Mouse (Mus musculus): Measurements from ENCODE around the gene Tifab.
"Not testable (repeated sequence)": the region's sequence is repeated elsewhere in the genome, so short reads cannot be mapped to it uniquely, and the experiment has no call there.

The Tifab gene

DNA sequence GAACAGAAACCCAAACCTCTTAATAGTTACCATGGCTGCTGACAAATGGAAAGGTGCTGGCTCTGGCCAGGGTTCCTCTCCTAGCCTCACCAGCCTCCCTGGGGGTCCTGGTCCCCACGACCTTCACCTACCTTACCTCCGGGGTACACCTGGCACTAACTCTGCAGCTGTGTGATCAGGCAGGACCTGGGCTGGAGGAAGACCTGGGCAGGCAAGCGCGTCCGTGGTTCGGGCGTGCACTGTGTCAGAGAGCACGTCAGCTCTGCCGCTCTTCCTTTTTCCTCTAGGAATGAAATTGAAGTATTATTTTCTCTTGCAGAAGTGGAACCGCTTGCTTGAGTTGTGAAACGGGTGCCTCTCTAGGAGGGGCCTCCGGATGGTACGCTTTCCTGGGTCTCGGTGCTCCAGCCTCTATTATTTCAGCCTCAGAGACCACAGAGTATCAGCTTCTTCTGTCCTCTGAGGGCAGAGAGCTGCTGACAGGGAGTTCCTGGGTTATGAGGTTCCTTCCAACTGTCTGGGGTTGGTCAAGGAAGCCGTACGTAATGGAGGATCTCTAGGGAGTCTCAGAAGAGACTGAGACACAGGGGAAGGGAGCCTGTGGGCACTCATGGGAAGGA lies at the start of gene Tifab:
Tifab (minus strand) TSS at position 470 of the 620 bp plus-strand sequence.
- DNase-seq (ENCODE audit: low read depth): no peak

DNA sequence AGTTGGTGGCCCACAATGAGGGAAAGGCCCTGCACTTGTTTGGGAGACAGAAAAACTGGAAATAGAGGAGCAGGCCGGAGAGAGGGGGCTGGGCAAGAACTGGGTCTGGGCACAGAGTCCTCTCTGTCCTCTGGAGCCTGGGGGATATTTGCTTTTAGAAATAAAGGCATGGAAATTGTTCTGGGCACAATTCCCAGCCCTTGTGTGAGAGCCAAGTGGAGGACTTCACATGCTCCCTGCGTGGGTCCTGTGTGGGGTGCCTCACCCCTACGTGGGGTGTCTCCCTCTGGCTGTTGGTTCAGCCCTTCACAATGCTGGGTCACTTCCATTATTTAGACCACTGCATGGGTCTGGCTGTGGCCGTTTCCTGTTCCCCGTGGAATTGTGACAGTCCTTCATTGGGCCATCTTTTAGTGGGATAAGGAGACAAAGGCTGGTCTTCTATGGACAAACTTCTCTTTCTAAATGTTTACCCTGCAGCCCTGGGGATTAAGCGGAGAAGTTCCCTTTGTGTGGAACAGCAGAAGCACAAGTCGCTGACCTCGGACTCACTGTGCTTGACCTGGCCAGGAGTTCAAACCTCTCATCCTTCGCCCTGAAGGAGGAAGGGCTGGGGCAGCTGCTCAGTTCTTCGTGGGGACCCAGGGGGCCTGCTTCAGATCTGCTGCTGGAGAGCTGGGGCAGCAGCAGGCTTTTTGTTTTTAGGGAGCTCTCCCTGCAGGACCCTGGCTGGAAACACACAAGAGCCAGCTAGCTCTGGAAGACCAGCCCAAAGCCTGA lies 47.7 kb upstream of the Tifab start:
- DNase-seq (ENCODE audit: low read depth): no peak

DNA sequence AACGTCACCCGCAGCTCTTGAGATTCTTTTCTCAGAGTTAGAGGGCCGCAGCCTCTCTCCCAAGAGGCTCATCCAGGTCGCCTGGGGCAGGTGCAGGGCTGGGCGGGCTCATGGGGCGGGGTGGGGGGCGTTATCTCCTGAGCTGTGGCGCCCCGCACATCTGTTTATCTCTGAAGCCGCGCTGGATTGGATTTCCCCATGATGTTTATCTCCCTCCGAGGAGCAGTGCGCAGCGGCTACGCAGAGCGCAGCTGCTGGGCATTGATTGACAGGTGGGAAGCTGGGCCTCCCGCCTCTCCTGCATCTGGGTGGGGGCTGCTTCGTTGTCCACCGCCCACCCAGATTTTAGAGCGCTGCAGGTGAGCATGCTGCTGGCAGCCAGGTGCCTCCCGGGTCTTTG lies 44.9 kb upstream of the Tifab start:
- no peak for DNase-seq (ENCODE audit: low read depth)

- no peak for DNase-seq (ENCODE audit: low read depth)
These were observed 44.2 kb upstream of the Tifab start for GRCm38 (mm10) chr13:56222849-56223246.

GRCm38 (mm10) chr13:56221995-56222848 lies 43.5 kb upstream of the Tifab start:
- no peak for DNase-seq (ENCODE audit: low read depth)

GRCm38 (mm10) chr13:56221129-56221910 lies 42.6 kb upstream of the Tifab start:
- no peak for DNase-seq (ENCODE audit: low read depth)

DNA sequence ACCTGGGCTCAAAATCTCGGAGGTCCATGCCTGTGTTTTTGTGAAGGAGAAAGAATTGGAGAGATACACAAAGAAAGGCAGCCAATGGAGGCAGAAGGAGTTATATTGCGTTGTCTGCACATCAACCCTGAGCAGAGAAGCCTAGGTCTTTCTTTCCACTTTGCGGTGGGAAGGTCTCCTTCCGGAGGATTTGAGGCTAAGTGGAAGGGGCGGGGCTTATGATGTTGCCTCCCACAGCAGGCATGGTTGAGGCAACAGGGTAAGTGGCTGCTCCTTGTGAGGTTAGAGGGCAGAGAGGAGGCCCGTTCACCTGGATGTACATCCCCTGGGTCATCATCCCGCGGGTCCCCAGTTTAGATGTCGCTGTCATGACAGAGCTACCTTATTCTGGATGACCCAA lies 40.6 kb upstream of the Tifab start:
- no peak for DNase-seq (ENCODE audit: low read depth)

GRCm38 (mm10) chr13:56216090-56216489 lies 37.4 kb upstream of the Tifab start:
- DNase-seq (ENCODE audit: low read depth): no peak

DNA sequence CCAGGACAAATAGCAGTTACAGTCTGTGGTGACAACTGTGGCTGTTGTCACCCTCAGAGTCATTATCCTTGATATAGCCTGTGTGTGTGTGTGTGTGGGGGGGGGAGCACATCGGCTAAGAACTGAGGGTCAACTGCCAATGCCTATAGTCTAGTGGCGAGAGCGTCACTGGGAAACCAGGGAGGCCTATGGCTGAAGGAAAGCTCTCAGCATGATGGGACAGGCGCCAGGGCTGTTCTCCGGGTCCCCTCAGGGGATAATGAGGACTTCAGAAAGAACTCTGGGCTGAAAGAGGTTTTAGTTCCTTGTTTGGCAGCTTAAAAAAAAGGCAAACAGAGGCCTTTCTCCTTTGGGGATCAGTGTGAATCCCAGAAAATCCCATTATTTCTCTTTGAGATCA lies 35.9 kb upstream of the Tifab start:
- DNase-seq (ENCODE audit: low read depth): no peak

DNA sequence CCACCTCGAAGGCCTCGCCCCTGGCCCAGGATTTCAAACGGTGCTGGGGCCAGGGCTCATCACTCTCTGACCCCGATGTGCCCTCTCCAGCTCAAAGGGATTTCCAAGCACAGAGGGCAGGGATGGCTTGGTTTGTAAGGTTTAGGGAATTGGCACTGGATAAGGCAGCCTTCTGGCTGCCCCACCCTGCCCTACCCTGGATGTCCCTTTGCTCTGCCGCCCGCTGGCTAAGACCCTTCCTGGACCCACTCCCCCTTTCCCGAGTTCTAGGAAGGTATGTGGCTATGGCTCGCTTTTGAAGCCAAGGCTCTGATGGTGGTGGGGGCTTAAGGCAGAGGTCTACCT lies 30.4 kb upstream of the Tifab start:
- no peak for DNase-seq (ENCODE audit: low read depth)

DNA sequence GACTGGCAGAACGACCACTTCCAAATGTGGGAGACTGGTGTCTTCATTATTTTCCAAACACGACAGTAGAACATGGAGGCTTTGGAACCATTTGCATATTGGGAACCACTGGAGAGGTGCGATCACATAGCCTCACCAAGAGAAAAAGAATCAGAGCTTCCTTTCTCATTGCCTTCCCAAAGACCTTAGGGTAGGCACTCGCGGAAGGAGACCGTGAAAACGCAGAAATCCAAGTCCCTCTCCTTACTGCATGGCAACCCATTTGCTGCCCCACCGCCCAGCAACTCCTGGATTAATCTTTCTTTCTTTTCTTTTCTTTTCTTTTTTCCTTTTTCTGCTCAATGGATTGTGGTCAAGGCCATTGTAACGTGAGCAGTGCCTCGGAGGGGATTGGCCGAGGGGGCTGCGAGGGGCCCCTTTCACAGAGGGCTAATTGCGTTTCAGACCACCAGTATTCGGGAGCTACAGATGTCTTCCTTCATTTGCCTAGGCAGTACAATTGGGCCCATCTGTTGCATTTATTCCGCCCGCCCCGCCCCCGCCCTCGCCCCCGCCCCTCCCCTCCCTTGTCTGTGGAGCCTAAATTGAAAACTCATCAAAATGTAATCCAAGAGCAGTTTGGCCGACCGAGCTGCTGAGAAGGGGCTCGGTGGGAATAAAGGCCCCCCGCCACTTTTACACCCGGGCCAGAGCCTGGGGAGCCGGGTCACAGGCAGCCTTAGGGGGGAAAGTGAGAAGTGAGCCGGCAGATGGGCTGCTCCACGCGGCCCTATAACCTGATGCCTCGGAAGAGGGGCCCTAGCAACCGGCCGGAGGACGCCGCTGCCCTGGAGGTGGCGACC lies 29.8 kb upstream of the Tifab start:
- DNase-seq (ENCODE audit: low read depth): no peak

GRCm38 (mm10) chr13:56199506-56199905 lies 20.8 kb upstream of the Tifab start:
- DNase-seq (ENCODE audit: low read depth): no peak

DNA sequence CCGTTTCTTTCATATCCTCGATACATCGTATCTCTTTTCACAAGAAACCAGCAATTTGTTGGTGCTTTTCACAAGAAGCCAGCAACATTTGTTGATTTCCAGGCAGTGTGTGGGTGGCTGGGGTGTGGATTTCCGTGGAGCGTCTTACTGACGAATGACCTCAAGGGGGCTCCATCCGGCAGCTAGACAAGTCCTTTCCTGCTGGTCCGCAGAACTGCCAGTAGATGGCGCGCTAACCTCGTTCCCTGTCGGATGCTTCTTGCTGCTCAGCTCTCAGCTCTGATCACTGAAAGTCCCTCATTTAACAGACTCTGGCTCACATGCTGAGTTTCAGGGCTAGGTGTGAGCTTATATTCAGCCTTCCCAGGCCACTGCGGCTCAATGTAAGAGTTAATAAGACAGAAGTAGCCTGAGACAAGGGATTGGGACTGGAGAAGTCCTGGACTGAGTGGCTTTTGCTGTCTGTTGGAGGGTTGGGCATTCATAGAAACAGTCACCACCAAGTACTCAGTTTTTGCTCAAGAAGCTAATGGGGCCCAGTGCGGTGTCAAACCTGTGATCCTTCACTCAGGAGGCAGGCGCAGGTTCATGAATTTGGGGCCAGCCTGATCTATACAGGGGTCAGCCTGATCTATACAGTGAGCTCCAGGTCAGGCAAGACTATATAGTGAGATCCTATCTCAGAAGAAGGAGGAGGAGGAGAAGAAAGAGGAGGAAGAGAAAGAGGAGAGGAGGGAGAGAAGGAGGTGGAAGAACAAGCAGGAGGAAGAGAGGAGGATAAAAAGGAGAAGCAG lies 19.0 kb upstream of the Tifab start:
- DNase-seq (ENCODE audit: low read depth): peak; percentile 84

GRCm38 (mm10) chr13:56197031-56197430 lies 18.3 kb upstream of the Tifab start:
- no peak for DNase-seq (ENCODE audit: low read depth)

DNA sequence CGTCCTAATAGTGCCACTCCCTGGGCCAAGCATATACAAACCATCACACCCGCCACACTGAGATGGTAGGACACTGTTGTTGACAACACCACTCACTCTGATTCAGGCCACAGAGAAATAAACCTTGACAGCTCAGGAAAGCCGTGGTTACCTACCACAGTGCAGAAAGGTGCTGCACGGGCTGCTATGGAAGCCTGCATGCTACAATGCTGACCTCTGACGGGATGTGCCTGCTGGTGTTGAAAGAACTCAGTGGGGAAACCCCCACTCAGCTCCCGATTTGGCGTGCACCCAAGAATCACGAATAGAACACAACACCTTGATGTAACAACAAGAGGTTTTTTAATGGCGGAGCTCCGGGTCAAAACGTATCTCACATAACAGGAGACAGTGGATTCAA lies 17.1 kb upstream of the Tifab start:
- not testable (repeated sequence) for DNase-seq (ENCODE audit: low read depth)

- DNase-seq (ENCODE audit: low read depth): not testable (repeated sequence)
These were observed 15.5 kb upstream of the Tifab start for GRCm38 (mm10) chr13:56194181-56194580.

GRCm38 (mm10) chr13:56191225-56191624 lies 12.5 kb upstream of the Tifab start:
- DNase-seq (ENCODE audit: low read depth): no peak

DNA sequence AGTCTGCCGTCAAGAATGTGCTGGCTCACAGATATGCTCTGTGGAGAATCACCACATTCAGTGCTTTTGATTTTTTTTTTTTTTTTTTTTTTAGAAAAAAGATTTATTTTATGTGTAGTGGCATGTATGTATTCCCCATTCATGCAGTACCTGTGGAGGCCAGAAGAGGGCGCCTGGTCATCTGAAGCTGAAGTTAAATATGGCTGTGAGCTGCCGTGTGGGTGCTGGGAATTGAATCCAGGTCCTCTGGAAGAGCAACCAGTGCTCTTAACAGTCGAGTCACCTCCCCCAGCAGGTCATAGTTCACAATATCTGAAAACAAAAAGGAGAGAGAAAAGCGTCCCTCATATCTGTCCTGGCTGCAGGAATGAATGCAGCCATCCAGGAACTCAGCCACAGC lies 11.0 kb upstream of the Tifab start:
- DNase-seq (ENCODE audit: low read depth): no peak

DNA sequence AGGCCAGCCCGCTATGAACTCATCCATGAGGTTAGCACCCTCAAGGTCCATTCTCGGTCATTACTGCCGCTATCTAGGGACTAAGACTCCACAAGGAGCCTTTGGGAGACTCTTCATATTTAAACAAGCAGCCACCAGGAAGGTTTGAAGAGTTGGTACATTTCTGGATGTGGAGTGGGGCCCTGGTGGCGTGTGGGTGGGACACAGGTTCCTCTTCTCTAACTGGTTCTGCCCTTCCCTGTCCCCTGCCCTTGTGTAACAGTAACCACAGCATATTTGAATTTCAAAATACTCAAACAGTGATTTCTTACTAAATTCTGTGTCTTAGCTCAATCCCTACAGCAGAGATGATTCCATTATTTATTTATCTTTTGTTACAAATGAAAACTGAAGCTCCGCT lies 5.0 kb upstream of the Tifab start:
- DNase-seq (ENCODE audit: low read depth): no peak

- no peak for DNase-seq (ENCODE audit: low read depth)
These were observed 2.7 kb upstream of the Tifab start for GRCm38 (mm10) chr13:56181424-56181823.
